Mouse (Mus musculus): Measurements from ENCODE around the gene Col23a1. TPM values are rescaled to one million over a fixed set of nuclear protein-coding genes. Genes with fewer than 3 reads are reported as not detected.
A peak's percentile ranks its signal among the peaks of the same experiment; 100 is the strongest.

Col23a1 gene
- polyA plus RNA-seq, 1 experiment from 2014 or later, result 31.1 TPM

DNA sequence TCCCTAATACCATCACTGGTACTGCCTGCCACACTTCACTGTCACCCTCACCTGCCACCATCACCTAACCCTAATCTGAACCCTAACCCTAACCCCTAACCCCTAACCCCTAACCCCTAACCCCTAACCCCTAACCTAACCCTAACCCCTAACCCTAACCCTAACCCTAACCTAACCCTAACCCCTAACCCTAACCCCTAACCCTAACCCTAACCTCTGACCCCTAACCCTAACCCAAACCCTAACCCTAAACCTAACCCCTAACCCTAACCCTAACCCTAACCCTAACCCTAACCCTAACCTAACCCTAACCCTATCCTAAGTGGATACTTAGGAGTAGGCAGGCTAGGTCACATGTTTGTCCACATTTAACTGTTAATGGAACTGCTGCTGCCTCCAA is 165.8 kb downstream of the Col23a1 start:
- Histone ChIP-seq H3K9me3 (ENCODE audit: control insufficient read depth, low read length) (0 out of 2 replicates have a peak, but pooled peaks cover 2% of the 10 kb centered on the region), H3K27me3 (replicated peaks; ENCODE audit: control insufficient read depth, insufficient read depth, low read length) (no peaks in the 10 kb centered on the region), H3K4me1 (replicated peaks; ENCODE audit: control insufficient read depth, insufficient read depth, low read length) (peaks cover 18% of the 10 kb centered on the region), H3K36me3 (ENCODE audit: control insufficient read depth, insufficient read depth, low read length) (no peaks in the 10 kb centered on the region), H3K4me3 (ENCODE audit: low read depth, low read length) (no peak overlapping the region), H3K4me2 (ENCODE audit: low read length) (no peak overlapping the region), H3K27ac (ENCODE audit: low read depth) (no peak overlapping the region), H3K9ac (ENCODE audit: low read length) (no peak overlapping the region)
- ATAC-seq (replicated peaks; ENCODE audit: low FRiP score, low TSS enrichment, low read depth) (no peak), DNase-seq (ENCODE audit: low spot score) (no peak)

DNA sequence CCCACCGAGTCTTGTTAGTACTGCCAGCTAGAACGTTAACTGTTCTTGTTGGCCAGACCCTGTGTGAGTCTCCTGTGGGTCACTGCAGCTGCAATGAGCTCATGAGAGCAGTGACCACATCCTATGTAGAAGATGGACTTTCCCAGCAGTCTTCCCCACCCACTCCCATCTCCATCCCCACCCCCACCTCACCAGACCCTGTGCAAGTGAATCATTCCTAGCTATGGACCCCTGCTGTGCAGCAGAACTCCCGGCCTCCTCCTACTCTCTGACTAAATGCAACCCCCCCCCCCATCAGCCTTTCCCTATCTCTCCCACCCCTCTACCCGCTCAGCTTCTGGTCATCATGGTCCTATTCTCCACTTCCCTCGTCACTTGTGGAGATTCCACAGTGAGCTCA is 167.9 kb downstream of the Col23a1 start:
- Histone ChIP-seq H3K4me1 (replicated peaks; ENCODE audit: control insufficient read depth, insufficient read depth, low read length) (peaks cover 2% of the 10 kb centered on the region), H3K9ac (ENCODE audit: low read length) (no peak overlapping the region), H3K27ac (ENCODE audit: low read depth) (no peak overlapping the region), H3K36me3 (ENCODE audit: control insufficient read depth, insufficient read depth, low read length) (no peaks in the 10 kb centered on the region), H3K4me3 (ENCODE audit: low read depth, low read length) (no peak overlapping the region), H3K9me3 (ENCODE audit: control insufficient read depth, low read length) (0 out of 2 replicates have a peak, but pooled peaks cover 2% of the 10 kb centered on the region), H3K4me2 (ENCODE audit: low read length) (no peak overlapping the region), H3K27me3 (replicated peaks; ENCODE audit: control insufficient read depth, insufficient read depth, low read length) (no peaks in the 10 kb centered on the region)
- ATAC-seq (replicated peaks; ENCODE audit: low FRiP score, low TSS enrichment, low read depth) (no peak), DNase-seq (ENCODE audit: low spot score) (no peak)
- 68% methylated on average over 5 of the region's 5 CpGs for WGBS

DNA sequence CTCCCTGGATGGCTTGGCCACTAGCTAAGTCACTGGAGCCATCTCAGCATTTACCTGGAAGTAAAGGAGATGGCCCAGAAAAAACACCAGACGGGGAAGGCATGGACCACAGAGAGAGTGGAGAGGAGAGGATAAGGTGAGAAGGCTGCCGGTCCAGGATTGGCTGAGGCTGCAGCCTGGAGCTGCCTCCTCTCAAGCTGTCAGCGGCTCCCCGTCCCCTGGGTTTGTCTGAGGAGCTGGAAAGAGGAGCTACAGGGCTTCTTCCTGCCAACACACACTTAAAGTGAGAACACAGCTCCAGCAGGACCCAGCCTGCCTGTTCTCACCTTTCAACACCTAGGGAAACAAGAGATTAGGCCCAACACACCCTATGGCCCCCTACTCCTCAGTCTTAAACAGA is 168.9 kb downstream of the Col23a1 start:
- Histone ChIP-seq H3K27ac (ENCODE audit: low read depth) (no peak overlapping the region), H3K4me1 (replicated peaks; ENCODE audit: control insufficient read depth, insufficient read depth, low read length) (no peaks in the 10 kb centered on the region), H3K4me2 (ENCODE audit: low read length) (no peak overlapping the region), H3K27me3 (replicated peaks; ENCODE audit: control insufficient read depth, insufficient read depth, low read length) (no peaks in the 10 kb centered on the region), H3K36me3 (ENCODE audit: control insufficient read depth, insufficient read depth, low read length) (no peaks in the 10 kb centered on the region), H3K9me3 (ENCODE audit: control insufficient read depth, low read length) (0 out of 2 replicates have a peak, but pooled peaks cover 2% of the 10 kb centered on the region), H3K9ac (ENCODE audit: low read length) (no peak overlapping the region), H3K4me3 (ENCODE audit: low read depth, low read length) (no peak overlapping the region)
- DNase-seq (ENCODE audit: low spot score), result no peak
- ATAC-seq (replicated peaks; ENCODE audit: low FRiP score, low TSS enrichment, low read depth), result no peak
- WGBS, result 45% methylated on average over 4 of the region's 4 CpGs

DNA sequence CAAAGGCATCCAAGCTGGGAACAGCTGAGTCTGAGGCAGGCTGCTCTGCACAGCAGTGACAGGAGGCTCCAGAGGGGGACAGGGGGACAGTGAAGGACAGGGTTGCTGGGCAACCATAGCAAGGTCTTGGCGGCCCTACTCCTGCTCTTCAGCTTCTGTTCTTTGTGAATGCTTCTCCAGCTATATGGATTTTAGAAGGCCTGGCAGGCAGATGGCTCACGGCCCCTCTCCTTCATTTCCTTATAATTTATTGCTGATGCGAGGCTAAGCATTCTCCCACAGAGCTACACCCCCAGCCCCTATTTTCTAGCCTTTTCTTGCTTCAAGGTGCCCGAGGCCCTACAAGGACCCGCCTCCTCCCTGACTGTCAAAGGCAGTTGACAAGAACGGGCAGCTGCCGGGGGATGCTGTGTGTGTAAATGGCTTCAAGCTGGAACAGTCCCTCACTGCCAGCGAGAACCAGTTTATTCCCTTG is 169.9 kb downstream of the Col23a1 start:
- DNase-seq (ENCODE audit: low spot score), result no peak
- Histone ChIP-seq H3K27ac (ENCODE audit: low read depth) (no peak overlapping the region), H3K4me3 (ENCODE audit: low read depth, low read length) (no peak overlapping the region), H3K4me2 (ENCODE audit: low read length) (no peak overlapping the region), H3K9ac (ENCODE audit: low read length) (no peak overlapping the region), H3K27me3 (replicated peaks; ENCODE audit: control insufficient read depth, insufficient read depth, low read length) (no peaks in the 10 kb centered on the region), H3K4me1 (replicated peaks; ENCODE audit: control insufficient read depth, insufficient read depth, low read length) (no peaks in the 10 kb centered on the region), H3K9me3 (ENCODE audit: control insufficient read depth, low read length) (0 out of 2 replicates have a peak, but pooled peaks cover 2% of the 10 kb centered on the region), H3K36me3 (ENCODE audit: control insufficient read depth, insufficient read depth, low read length) (no peaks in the 10 kb centered on the region)
- WGBS, result 61% methylated on average over 8 of the region's 8 CpGs
- ATAC-seq (replicated peaks; ENCODE audit: low FRiP score, low TSS enrichment, low read depth), result no peak

DNA sequence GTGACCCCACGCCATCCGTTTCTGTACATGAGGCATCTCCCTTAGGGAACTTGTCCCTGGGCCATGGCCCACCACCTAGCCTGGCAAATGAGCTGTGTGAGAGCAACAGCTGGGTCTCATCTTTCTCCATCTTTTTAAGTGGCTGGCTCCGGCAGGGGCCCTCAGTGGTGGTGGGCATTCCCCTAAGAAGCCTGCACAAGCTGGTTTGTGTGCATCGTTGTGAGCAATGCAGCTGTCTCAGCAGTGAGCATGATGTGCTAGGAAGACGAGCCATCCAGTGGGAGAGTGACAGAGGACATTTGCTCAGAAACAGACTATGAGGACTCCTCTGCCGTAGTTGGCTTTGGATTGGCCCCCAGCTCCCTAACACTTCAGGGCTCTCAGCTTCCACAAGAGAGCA is 179.0 kb downstream of the Col23a1 start:
- ATAC-seq (replicated peaks; ENCODE audit: low FRiP score, low TSS enrichment, low read depth), result no peak
- H3K27ac ChIP-seq (ENCODE audit: low read depth), result 0 out of 2 replicates have a peak overlapping the region, but pooled peaks have one; percentile 3
- H3K36me3 ChIP-seq (ENCODE audit: control insufficient read depth, insufficient read depth, low read length), result no peaks in the 10 kb centered on the region
- no peaks in the 10 kb centered on the region for H3K27me3 ChIP-seq (replicated peaks; ENCODE audit: control insufficient read depth, insufficient read depth, low read length)
- no peak for DNase-seq (ENCODE audit: low spot score)
- peak overlapping the region; percentile 20; the same call in 1 of the 2 replicates for H3K4me2 ChIP-seq (ENCODE audit: low read length)
- no peaks in the 10 kb centered on the region for H3K9me3 ChIP-seq (ENCODE audit: control insufficient read depth, low read length)
- H3K4me1 ChIP-seq (replicated peaks; ENCODE audit: control insufficient read depth, insufficient read depth, low read length), result peaks cover 44% of the 10 kb centered on the region
- WGBS, result 41% methylated on average over 6 of the region's 6 CpGs
- H3K4me3 ChIP-seq (ENCODE audit: low read depth, low read length), result no peak overlapping the region
- H3K9ac ChIP-seq (ENCODE audit: low read length), result no peak overlapping the region

DNA sequence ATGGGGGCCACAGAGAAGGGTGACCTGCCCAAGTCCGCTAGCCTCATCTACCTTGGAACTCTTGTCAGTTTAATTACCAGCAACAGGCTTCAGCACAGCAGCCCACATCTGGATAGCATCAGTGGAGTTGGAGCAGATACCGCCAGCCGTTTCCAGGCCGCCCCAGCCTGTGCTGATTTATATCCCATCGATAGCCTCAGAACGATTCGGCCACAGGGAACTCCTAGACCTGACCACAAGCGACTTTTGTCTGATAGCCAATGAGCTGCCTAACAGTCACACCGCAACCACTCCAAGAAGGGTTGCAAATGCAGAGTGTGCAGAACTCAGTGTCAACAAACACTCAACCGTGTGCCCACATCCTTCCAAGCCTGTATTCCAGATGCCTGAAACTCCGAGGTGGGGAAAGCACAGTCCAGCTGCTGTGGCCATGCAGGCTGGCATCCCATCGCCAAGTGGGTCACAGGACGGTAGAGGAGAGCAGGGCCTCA is 179.7 kb downstream of the Col23a1 start:
- peaks cover 44% of the 10 kb centered on the region for H3K4me1 ChIP-seq (replicated peaks; ENCODE audit: control insufficient read depth, insufficient read depth, low read length)
- DNase-seq (ENCODE audit: low spot score) (no peak), ATAC-seq (replicated peaks; ENCODE audit: low FRiP score, low TSS enrichment, low read depth) (peak; percentile 38; the same call in 1 of the 2 replicates)
- no peak overlapping the region for H3K4me3 ChIP-seq (ENCODE audit: low read depth, low read length)
- H3K9me3 ChIP-seq (ENCODE audit: control insufficient read depth, low read length), result no peaks in the 10 kb centered on the region
- H3K27ac ChIP-seq (ENCODE audit: low read depth), result peak overlapping the region; percentile 3; the same call in 1 of the 2 replicates
- H3K27me3 ChIP-seq (replicated peaks; ENCODE audit: control insufficient read depth, insufficient read depth, low read length), result no peaks in the 10 kb centered on the region
- peak overlapping the region; percentile 20; the same call in 1 of the 2 replicates for H3K4me2 ChIP-seq (ENCODE audit: low read length)
- H3K9ac ChIP-seq (ENCODE audit: low read length), result no peak overlapping the region
- no peaks in the 10 kb centered on the region for H3K36me3 ChIP-seq (ENCODE audit: control insufficient read depth, insufficient read depth, low read length)
- WGBS, result 37% methylated on average over 13 of the region's 13 CpGs

DNA sequence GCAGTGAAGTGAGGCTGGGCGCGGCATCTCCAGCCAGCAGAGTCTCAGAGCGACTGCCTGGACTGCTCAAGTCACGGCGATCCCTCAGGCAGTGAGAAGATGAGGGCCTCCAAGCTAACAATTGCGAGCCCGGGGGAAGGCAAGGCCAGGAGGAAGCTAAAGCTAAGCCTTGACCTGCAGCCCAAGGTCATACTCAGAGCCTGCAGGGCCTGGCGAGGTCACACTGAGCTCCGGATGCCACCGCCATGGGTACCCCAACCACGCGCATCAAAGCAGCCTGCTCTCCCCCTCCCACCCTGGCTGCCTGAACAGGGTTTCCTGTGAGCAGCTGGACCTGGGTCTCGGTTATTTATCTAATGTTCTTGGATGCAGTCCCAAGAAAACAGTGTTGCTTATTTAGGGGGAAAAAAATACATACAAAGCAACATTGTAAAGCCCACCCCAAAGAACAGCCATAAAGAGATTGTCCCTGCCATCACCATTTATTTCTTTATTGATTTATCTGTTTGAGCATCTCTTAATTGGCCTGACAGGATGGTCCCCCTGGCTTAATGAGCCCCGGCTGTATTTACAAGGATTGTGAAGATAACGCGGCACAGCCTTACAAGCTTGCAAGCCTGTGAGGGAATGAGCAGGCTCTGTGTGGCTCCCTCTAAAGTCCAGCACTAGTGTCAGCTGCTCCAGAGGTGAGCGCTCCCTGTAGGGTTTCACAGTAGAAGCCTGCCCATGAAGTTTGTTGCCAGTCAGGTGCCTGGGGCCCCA is 180.8 kb downstream of the Col23a1 start:
- DNase-seq (ENCODE audit: low spot score), result peak; percentile 66
- H3K36me3 ChIP-seq (ENCODE audit: control insufficient read depth, insufficient read depth, low read length), result no peaks in the 10 kb centered on the region
- no peak overlapping the region for H3K9ac ChIP-seq (ENCODE audit: low read length)
- peak overlapping the region; percentile 3; the same call in 1 of the 2 replicates for H3K27ac ChIP-seq (ENCODE audit: low read depth)
- peak overlapping the region; percentile 4 for H3K4me2 ChIP-seq (ENCODE audit: low read length)
- H3K9me3 ChIP-seq (ENCODE audit: control insufficient read depth, low read length), result no peaks in the 10 kb centered on the region
- peak; percentile 36; the same call in 1 of the 2 replicates for ATAC-seq (replicated peaks; ENCODE audit: low FRiP score, low TSS enrichment, low read depth)
- no peaks in the 10 kb centered on the region for H3K27me3 ChIP-seq (replicated peaks; ENCODE audit: control insufficient read depth, insufficient read depth, low read length)
- peaks cover 44% of the 10 kb centered on the region for H3K4me1 ChIP-seq (replicated peaks; ENCODE audit: control insufficient read depth, insufficient read depth, low read length)
- 23% methylated on average over 17 of the region's 17 CpGs for WGBS
- no peak overlapping the region for H3K4me3 ChIP-seq (ENCODE audit: low read depth, low read length)

DNA sequence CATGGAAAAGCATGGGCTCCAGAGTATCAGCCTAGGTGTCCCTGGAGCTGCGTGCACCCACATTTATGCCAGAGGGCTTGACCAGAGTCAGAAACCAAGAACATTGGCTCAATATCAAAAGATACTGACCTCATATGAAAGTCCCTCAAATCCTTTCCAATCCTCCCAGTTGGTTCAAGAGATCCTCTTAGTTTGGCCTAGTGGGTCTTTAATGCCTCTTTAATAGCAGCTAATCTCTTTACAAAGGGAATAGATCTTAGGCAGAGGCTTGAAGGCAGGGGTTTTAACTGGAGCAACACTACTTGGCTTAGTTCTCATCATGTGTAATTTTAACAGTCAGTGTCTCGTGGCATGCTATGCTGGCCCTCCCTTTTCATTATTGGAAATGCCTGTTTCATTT is 184.0 kb downstream of the Col23a1 start:
- no peak overlapping the region for H3K4me2 ChIP-seq (ENCODE audit: low read length)
- no peaks in the 10 kb centered on the region for H3K27me3 ChIP-seq (replicated peaks; ENCODE audit: control insufficient read depth, insufficient read depth, low read length)
- no peaks in the 10 kb centered on the region for H3K36me3 ChIP-seq (ENCODE audit: control insufficient read depth, insufficient read depth, low read length)
- no peak overlapping the region for H3K4me3 ChIP-seq (ENCODE audit: low read depth, low read length)
- 90% methylated on average over 2 of the region's 2 CpGs for WGBS
- peaks cover 43% of the 10 kb centered on the region for H3K4me1 ChIP-seq (replicated peaks; ENCODE audit: control insufficient read depth, insufficient read depth, low read length)
- ATAC-seq (replicated peaks; ENCODE audit: low FRiP score, low TSS enrichment, low read depth) (no peak), DNase-seq (ENCODE audit: low spot score) (no peak)
- H3K9ac ChIP-seq (ENCODE audit: low read length), result no peak overlapping the region
- no peak overlapping the region for H3K27ac ChIP-seq (ENCODE audit: low read depth)
- no peaks in the 10 kb centered on the region for H3K9me3 ChIP-seq (ENCODE audit: control insufficient read depth, low read length)
